Mouse (Mus musculus): ENCODE data around the gene Ttc39a. TPM values are rescaled to one million over a fixed set of nuclear protein-coding genes. Genes with fewer than 3 reads are reported as not detected.

Gene Ttc39a
- polyA plus RNA-seq, 1 experiment from 2014 or later = 2.0 TPM

- WGBS = 91% methylated on average over 7 of the region's 7 CpGs
- no peaks in the 10 kb centered on the region for H3K9me3 ChIP-seq
- ATAC-seq (replicated peaks) = no peak
- no peaks in the 10 kb centered on the region for H3K36me3 ChIP-seq (replicated peaks)
- H3K9ac ChIP-seq = no peak overlapping the region
- H3K27ac ChIP-seq = no peak overlapping the region
- no peak overlapping the region for H3K4me3 ChIP-seq
- H3K27me3 ChIP-seq (replicated peaks) = no peaks in the 10 kb centered on the region
- no peak overlapping the region for H3K4me2 ChIP-seq
- 0 out of 2 replicates have a peak, but pooled peaks cover 7% of the 10 kb centered on the region for H3K4me1 ChIP-seq
These were observed 35.7 kb downstream of the Ttc39a start for GRCm38 (mm10) chr4:109442126-109442525.

- Histone ChIP-seq H3K9me3 (no peaks in the 10 kb centered on the region), H3K4me2 (no peak overlapping the region)
- ATAC-seq (replicated peaks) = no peak
These were observed 36.2 kb downstream of the Ttc39a start for GRCm38 (mm10) chr4:109442649-109443048.

GRCm38 (mm10) chr4:109444471-109444870, 38.0 kb downstream of the Ttc39a start:
- H3K9me3 ChIP-seq = no peaks in the 10 kb centered on the region
- no peak overlapping the region for H3K4me3 ChIP-seq
- no peak overlapping the region for H3K4me2 ChIP-seq
- no peaks in the 10 kb centered on the region for H3K27me3 ChIP-seq (replicated peaks)
- no peak for ATAC-seq (replicated peaks)
- H3K27ac ChIP-seq = no peak overlapping the region
- H3K4me1 ChIP-seq = 0 out of 2 replicates have a peak, but pooled peaks cover 7% of the 10 kb centered on the region
- H3K9ac ChIP-seq = no peak overlapping the region
- WGBS = 68% methylated on average over 6 of the region's 6 CpGs
- H3K36me3 ChIP-seq (replicated peaks) = no peaks in the 10 kb centered on the region

More at GRCm38 (mm10) chr4:109442649-109443048, 36.2 kb downstream of the Ttc39a start:
- Histone ChIP-seq H3K4me3 (no peak overlapping the region), H3K4me1 (0 out of 2 replicates have a peak, but pooled peaks cover 7% of the 10 kb centered on the region), H3K27ac (no peak overlapping the region), H3K36me3 (replicated peaks) (no peaks in the 10 kb centered on the region), H3K9ac (no peak overlapping the region), H3K27me3 (replicated peaks) (no peaks in the 10 kb centered on the region)
- WGBS = 87% methylated on average over 4 of the region's 4 CpGs

- Histone ChIP-seq H3K9me3 (no peaks in the 10 kb centered on the region), H3K9ac (no peak overlapping the region), H3K36me3 (replicated peaks) (no peaks in the 10 kb centered on the region), H3K4me2 (no peak overlapping the region), H3K27me3 (replicated peaks) (no peaks in the 10 kb centered on the region), H3K4me1 (0 out of 2 replicates have a peak, but pooled peaks cover 7% of the 10 kb centered on the region), H3K4me3 (no peak overlapping the region), H3K27ac (no peak overlapping the region)
- 38% methylated on average over 2 of the region's 2 CpGs for WGBS
- no peak for ATAC-seq (replicated peaks)
These were observed 38.5 kb downstream of the Ttc39a start for GRCm38 (mm10) chr4:109444951-109445350.

- no peak for ATAC-seq (replicated peaks)
- Histone ChIP-seq H3K9ac (no peak overlapping the region), H3K4me3 (no peak overlapping the region), H3K4me2 (no peak overlapping the region), H3K27ac (no peak overlapping the region), H3K36me3 (replicated peaks) (no peaks in the 10 kb centered on the region), H3K4me1 (0 out of 2 replicates have a peak, but pooled peaks cover 7% of the 10 kb centered on the region), H3K27me3 (replicated peaks) (no peaks in the 10 kb centered on the region), H3K9me3 (no peaks in the 10 kb centered on the region)
- WGBS = 84% methylated on average over 2 of the region's 2 CpGs
These were observed 39.0 kb downstream of the Ttc39a start for GRCm38 (mm10) chr4:109445397-109445796.

- Histone ChIP-seq H3K4me2 (no peak overlapping the region), H3K4me1 (0 out of 2 replicates have a peak, but pooled peaks cover 7% of the 10 kb centered on the region), H3K4me3 (no peak overlapping the region), H3K27ac (no peak overlapping the region), H3K9ac (no peak overlapping the region), H3K27me3 (replicated peaks) (no peaks in the 10 kb centered on the region), H3K9me3 (no peaks in the 10 kb centered on the region), H3K36me3 (replicated peaks) (no peaks in the 10 kb centered on the region)
- 61% methylated on average over 1 of the region's 1 CpGs for WGBS
- ATAC-seq (replicated peaks) = no peak
These were observed 39.5 kb downstream of the Ttc39a start for GRCm38 (mm10) chr4:109445956-109446355.

- 0 out of 2 replicates have a peak, but pooled peaks cover 7% of the 10 kb centered on the region for H3K4me1 ChIP-seq
- no peak overlapping the region for H3K4me2 ChIP-seq
- 0 out of 2 replicates have a peak, but pooled peaks cover 5% of the 10 kb centered on the region for H3K36me3 ChIP-seq (replicated peaks)
- no peak overlapping the region for H3K4me3 ChIP-seq
- H3K9ac ChIP-seq = no peak overlapping the region
- ATAC-seq (replicated peaks) = no peak
- H3K9me3 ChIP-seq = no peaks in the 10 kb centered on the region
- no peaks in the 10 kb centered on the region for H3K27me3 ChIP-seq (replicated peaks)
- H3K27ac ChIP-seq = no peak overlapping the region
- 96% methylated on average over 2 of the region's 2 CpGs for WGBS
These were observed 42.1 kb downstream of the Ttc39a start for GRCm38 (mm10) chr4:109448531-109448930.

- no peak overlapping the region for H3K27ac ChIP-seq
- peaks cover 4% of the 10 kb centered on the region; the same call in 1 of the 2 replicates for H3K36me3 ChIP-seq (replicated peaks)
- H3K4me1 ChIP-seq = no peaks in the 10 kb centered on the region
- no peaks in the 10 kb centered on the region for H3K27me3 ChIP-seq (replicated peaks)
- 93% methylated on average over 6 of the region's 6 CpGs for WGBS
- no peak overlapping the region for H3K4me2 ChIP-seq
- H3K9me3 ChIP-seq = no peaks in the 10 kb centered on the region
- ATAC-seq (replicated peaks) = no peak
- no peak overlapping the region for H3K9ac ChIP-seq
- no peak overlapping the region for H3K4me3 ChIP-seq
These were observed 50.4 kb downstream of the Ttc39a start for GRCm38 (mm10) chr4:109456821-109457220.

GRCm38 (mm10) chr4:109460421-109461179, 54.2 kb downstream of the Ttc39a start:
- Histone ChIP-seq H3K9me3 (no peaks in the 10 kb centered on the region), H3K36me3 (replicated peaks) (no peaks in the 10 kb centered on the region), H3K9ac (no peak overlapping the region), H3K4me2 (no peak overlapping the region), H3K4me1 (no peaks in the 10 kb centered on the region), H3K27ac (no peak overlapping the region), H3K4me3 (no peak overlapping the region), H3K27me3 (replicated peaks) (no peaks in the 10 kb centered on the region)
- WGBS = 74% methylated on average over 3 of the region's 3 CpGs
- no peak for ATAC-seq (replicated peaks)

GRCm38 (mm10) chr4:109463892-109464291, 57.5 kb downstream of the Ttc39a start:
- H3K4me3 ChIP-seq = no peak overlapping the region
- ATAC-seq (replicated peaks) = no peak
- H3K27ac ChIP-seq = no peak overlapping the region
- H3K9me3 ChIP-seq = no peaks in the 10 kb centered on the region
- no peaks in the 10 kb centered on the region for H3K4me1 ChIP-seq
- H3K9ac ChIP-seq = no peak overlapping the region
- H3K36me3 ChIP-seq (replicated peaks) = no peaks in the 10 kb centered on the region
- H3K27me3 ChIP-seq (replicated peaks) = no peaks in the 10 kb centered on the region
- H3K4me2 ChIP-seq = no peak overlapping the region

GRCm38 (mm10) chr4:109467687-109468086, 61.3 kb downstream of the Ttc39a start:
- Histone ChIP-seq H3K27ac (no peak overlapping the region), H3K4me1 (peaks cover 11% of the 10 kb centered on the region), H3K4me3 (no peak overlapping the region), H3K36me3 (replicated peaks) (no peaks in the 10 kb centered on the region), H3K4me2 (no peak overlapping the region), H3K9ac (no peak overlapping the region), H3K9me3 (no peaks in the 10 kb centered on the region), H3K27me3 (replicated peaks) (no peaks in the 10 kb centered on the region)
- ATAC-seq (replicated peaks) = no peak

- Histone ChIP-seq H3K4me1 (peaks cover 28% of the 10 kb centered on the region), H3K36me3 (replicated peaks) (no peaks in the 10 kb centered on the region), H3K27me3 (replicated peaks) (no peaks in the 10 kb centered on the region), H3K9ac (no peak overlapping the region), H3K9me3 (no peaks in the 10 kb centered on the region), H3K27ac (no peak overlapping the region), H3K4me3 (no peak overlapping the region), H3K4me2 (no peak overlapping the region)
- no peak for ATAC-seq (replicated peaks)
These were observed 65.2 kb downstream of the Ttc39a start for GRCm38 (mm10) chr4:109471606-109472005.

GRCm38 (mm10) chr4:109472566-109472965, 66.1 kb downstream of the Ttc39a start:
- no peak overlapping the region for H3K4me3 ChIP-seq
- ATAC-seq (replicated peaks) = no peak
- peaks cover 28% of the 10 kb centered on the region for H3K4me1 ChIP-seq
- no peaks in the 10 kb centered on the region for H3K27me3 ChIP-seq (replicated peaks)
- no peaks in the 10 kb centered on the region for H3K9me3 ChIP-seq
- H3K4me2 ChIP-seq = no peak overlapping the region
- WGBS = 86% methylated on average over 3 of the region's 3 CpGs
- H3K9ac ChIP-seq = no peak overlapping the region
- no peak overlapping the region for H3K27ac ChIP-seq
- no peaks in the 10 kb centered on the region for H3K36me3 ChIP-seq (replicated peaks)
